Mouse (Mus musculus) embryonic fibroblast, embryonic 13.5 days (primary cell): ENCODE results near the gene Grb2.

Experiments used
- CTCF ChIP-seq: IDR thresholded peaks from 2 replicates; pipeline ENCODE4 v1.5.1; 2011; ENCODE audit warnings: mild to moderate bottlenecking, control low read depth, low read length, moderate library complexity, borderline replicate concordance; ENCODE audit not compliant: insufficient read depth
- POLR2A ChIP-seq: IDR thresholded peaks from 2 replicates; pipeline ENCODE4 v1.6.1; 2011; ENCODE audit warnings: low read depth, mild to moderate bottlenecking, control low read depth, low read length, moderate library complexity

GRCm38 (mm10) chr11:115697722-115698121 lies 10.7 kb downstream of the Grb2 start:
- no peak for TF ChIP-seq CTCF
- no peak for TF ChIP-seq POLR2A
